Mouse (Mus musculus): ENCODE measurements at regions not wholly inside any gene's neighbourhood (a gene's known extent, or its start where the extent isn't known, plus 50 kb on each side); places are given as distances from the start of the nearest gene placed in this dataset.
A peak's percentile ranks its signal among the peaks of the same experiment; 100 is the strongest.

DNA sequence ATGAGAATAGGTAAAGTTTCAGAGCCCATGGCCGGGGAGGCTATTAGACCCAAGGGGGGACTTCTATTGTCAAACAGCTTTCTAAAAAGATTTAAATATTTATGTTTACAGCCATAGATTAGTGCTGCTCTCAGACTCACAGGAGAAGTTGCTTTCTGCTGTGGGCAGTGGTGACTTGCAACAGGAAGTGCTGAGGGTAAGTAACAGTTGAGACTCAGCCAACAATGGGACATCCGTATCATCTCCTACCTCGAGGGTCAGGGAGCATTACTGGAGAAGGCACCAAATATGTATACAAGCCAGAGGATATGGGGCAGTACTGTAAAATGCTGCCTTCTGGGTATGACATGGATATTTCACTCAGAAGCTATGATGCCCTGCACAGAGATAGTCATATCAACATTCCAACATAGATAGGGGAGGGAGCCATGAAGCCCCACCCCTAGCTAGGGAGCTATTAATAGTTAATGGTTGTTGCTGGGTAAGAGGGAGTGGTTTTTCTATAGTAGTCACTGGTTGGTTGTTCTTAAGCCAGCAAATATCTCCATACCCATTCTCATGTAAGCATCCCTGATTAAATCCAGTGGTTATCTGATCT is 92.5 kb upstream of the Hs6st1 start:
- no peak for ATAC-seq (ENCODE audit: low FRiP score)
- Histone ChIP-seq H3K9ac (ENCODE audit: low read length) (no peak overlapping the region), H3K27ac (ENCODE audit: low read depth, low read length) (no peak overlapping the region), H3K36me3 (ENCODE audit: control insufficient read depth, insufficient read depth, low read length) (no peaks in the 10 kb centered on the region), H3K9me3 (ENCODE audit: control insufficient read depth, low read length) (no peaks in the 10 kb centered on the region), H3K27me3 (ENCODE audit: control insufficient read depth, insufficient read depth, low read length) (no peaks in the 10 kb centered on the region), H3K4me2 (no peak overlapping the region), H3K4me3 (ENCODE audit: low read depth, low read length) (no peak overlapping the region), H3K4me1 (ENCODE audit: control insufficient read depth, insufficient read depth, low read length) (no peaks in the 10 kb centered on the region)
- DNase-seq (ENCODE audit: low spot score, missing footprints) = peak; percentile 76
- WGBS = 84% methylated on average over 3 of the region's 3 CpGs

DNA sequence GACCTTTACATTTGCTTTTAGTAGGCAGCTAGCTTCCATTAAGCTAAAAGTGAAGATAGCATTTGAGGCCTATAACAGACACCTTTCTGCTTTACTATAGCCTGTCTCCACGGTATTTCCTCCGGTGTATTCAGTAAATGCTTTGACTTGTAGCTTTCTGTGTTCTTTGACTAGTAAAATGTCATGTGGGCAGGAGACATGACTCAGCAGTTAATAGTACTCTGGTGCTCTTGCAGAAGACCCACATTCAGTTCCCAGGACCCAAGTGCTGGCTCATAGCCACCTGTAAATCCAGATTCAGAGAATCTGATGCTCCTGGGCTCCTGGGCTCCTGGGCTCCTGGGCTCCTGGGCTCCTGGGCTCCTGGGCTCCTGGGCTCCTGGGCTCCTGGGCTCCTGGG is 91.7 kb upstream of the Hs6st1 start:
- WGBS = 94% methylated on average over 2 of the region's 2 CpGs
- Histone ChIP-seq H3K9me3 (ENCODE audit: control insufficient read depth, low read length) (no peaks in the 10 kb centered on the region), H3K4me2 (no peak overlapping the region), H3K27me3 (ENCODE audit: control insufficient read depth, insufficient read depth, low read length) (no peaks in the 10 kb centered on the region), H3K36me3 (ENCODE audit: control insufficient read depth, insufficient read depth, low read length) (no peaks in the 10 kb centered on the region), H3K4me3 (ENCODE audit: low read depth, low read length) (no peak overlapping the region), H3K27ac (ENCODE audit: low read depth, low read length) (no peak overlapping the region), H3K4me1 (ENCODE audit: control insufficient read depth, insufficient read depth, low read length) (no peaks in the 10 kb centered on the region), H3K9ac (ENCODE audit: low read length) (no peak overlapping the region)
- DNase-seq (ENCODE audit: low spot score, missing footprints) (peak; percentile 41), ATAC-seq (ENCODE audit: low FRiP score) (no peak)

DNA sequence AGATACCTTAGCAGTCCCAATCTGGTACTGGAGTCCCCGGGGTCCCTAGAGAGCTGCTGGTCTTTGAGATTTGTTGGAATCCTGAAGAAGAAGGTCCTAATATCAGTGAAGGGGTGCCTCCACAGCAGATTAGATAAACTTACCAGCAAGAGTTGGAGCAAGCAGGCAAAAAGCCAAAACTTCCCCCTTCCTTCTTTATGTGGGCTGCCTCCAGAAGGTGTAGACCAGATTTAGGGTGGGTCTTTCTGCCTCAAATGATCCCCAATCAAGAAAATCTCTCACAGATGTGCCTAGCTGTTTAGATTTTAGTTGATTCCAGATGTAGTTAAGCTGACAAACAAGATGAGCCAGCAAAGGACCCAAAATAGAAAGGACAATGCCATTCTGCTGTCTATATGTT is 90.1 kb upstream of the Hs6st1 start:
- no peaks in the 10 kb centered on the region for H3K27me3 ChIP-seq (ENCODE audit: control insufficient read depth, insufficient read depth, low read length)
- H3K4me1 ChIP-seq (ENCODE audit: control insufficient read depth, insufficient read depth, low read length) = no peaks in the 10 kb centered on the region
- no peak overlapping the region for H3K4me2 ChIP-seq
- ATAC-seq (ENCODE audit: low FRiP score) (no peak), DNase-seq (ENCODE audit: low spot score, missing footprints) (peak; percentile 69)
- H3K36me3 ChIP-seq (ENCODE audit: control insufficient read depth, insufficient read depth, low read length) = no peaks in the 10 kb centered on the region
- 88% methylated on average over 1 of the region's 1 CpGs for WGBS
- no peak overlapping the region for H3K27ac ChIP-seq (ENCODE audit: low read depth, low read length)
- H3K9ac ChIP-seq (ENCODE audit: low read length) = no peak overlapping the region
- H3K4me3 ChIP-seq (ENCODE audit: low read depth, low read length) = no peak overlapping the region
- no peaks in the 10 kb centered on the region for H3K9me3 ChIP-seq (ENCODE audit: control insufficient read depth, low read length)

DNA sequence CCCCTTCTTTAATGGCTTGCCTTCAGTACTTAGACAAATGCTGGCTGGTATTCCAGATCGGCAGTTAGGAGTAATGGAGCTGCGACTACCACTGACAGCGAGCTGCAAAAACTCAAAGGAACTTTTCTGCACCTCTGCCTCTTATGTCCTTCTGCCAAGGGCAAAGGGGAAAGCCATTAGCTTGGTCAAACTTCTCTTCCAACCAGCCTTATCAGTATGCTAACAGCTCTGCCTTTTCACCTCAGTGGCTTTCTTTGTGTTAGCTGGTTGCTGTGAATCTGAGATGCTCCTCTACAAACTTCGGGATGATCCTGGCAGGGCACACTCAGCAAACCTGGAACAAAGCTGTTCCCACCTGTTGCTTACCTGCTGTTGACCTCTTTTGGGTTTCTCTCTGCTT is 89.4 kb upstream of the Hs6st1 start:
- 87% methylated on average over 4 of the region's 4 CpGs for WGBS

DNA sequence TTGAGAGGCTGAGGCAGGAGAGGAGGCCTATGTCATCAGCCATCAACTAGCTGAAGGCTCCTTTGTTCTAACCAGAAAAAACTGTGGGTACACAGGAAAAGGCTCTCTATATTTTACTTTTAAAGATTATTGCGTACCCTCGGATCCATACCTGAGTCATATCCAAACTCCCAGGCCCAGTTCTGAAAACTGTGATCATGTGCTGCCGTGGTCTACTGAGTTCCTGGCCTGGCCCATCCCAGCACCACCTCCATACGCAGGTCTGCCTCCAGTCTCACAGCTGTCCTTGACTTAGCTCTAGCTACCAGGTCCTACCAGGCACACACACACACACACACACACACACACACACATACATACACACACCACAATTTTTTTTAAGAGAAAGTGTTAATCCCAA is 87.0 kb upstream of the Hs6st1 start:
- DNase-seq (ENCODE audit: low spot score, missing footprints) = peak; percentile 0
- H3K4me2 ChIP-seq = no peak overlapping the region
- H3K36me3 ChIP-seq (ENCODE audit: control insufficient read depth, insufficient read depth, low read length) = no peaks in the 10 kb centered on the region
- no peaks in the 10 kb centered on the region for H3K9me3 ChIP-seq (ENCODE audit: control insufficient read depth, low read length)
- H3K4me1 ChIP-seq (ENCODE audit: control insufficient read depth, insufficient read depth, low read length) = no peaks in the 10 kb centered on the region
- ATAC-seq (ENCODE audit: low FRiP score) = no peak
- H3K27me3 ChIP-seq (ENCODE audit: control insufficient read depth, insufficient read depth, low read length) = no peaks in the 10 kb centered on the region
- 94% methylated on average over 4 of the region's 4 CpGs for WGBS
- no peak overlapping the region for H3K27ac ChIP-seq (ENCODE audit: low read depth, low read length)
- H3K9ac ChIP-seq (ENCODE audit: low read length) = no peak overlapping the region
- no peak overlapping the region for H3K4me3 ChIP-seq (ENCODE audit: low read depth, low read length)

More for the DNA sequence above, 89.4 kb upstream of the Hs6st1 start:
- no peak overlapping the region for H3K4me3 ChIP-seq (ENCODE audit: low read depth, low read length)
- no peaks in the 10 kb centered on the region for H3K9me3 ChIP-seq (ENCODE audit: control insufficient read depth, low read length)
- DNase-seq (ENCODE audit: low spot score, missing footprints) (peak; percentile 19), ATAC-seq (ENCODE audit: low FRiP score) (no peak)
- no peak overlapping the region for H3K27ac ChIP-seq (ENCODE audit: low read depth, low read length)
- H3K27me3 ChIP-seq (ENCODE audit: control insufficient read depth, insufficient read depth, low read length) = no peaks in the 10 kb centered on the region
- H3K4me1 ChIP-seq (ENCODE audit: control insufficient read depth, insufficient read depth, low read length) = no peaks in the 10 kb centered on the region
- H3K9ac ChIP-seq (ENCODE audit: low read length) = no peak overlapping the region
- H3K36me3 ChIP-seq (ENCODE audit: control insufficient read depth, insufficient read depth, low read length) = no peaks in the 10 kb centered on the region
- H3K4me2 ChIP-seq = no peak overlapping the region

DNA sequence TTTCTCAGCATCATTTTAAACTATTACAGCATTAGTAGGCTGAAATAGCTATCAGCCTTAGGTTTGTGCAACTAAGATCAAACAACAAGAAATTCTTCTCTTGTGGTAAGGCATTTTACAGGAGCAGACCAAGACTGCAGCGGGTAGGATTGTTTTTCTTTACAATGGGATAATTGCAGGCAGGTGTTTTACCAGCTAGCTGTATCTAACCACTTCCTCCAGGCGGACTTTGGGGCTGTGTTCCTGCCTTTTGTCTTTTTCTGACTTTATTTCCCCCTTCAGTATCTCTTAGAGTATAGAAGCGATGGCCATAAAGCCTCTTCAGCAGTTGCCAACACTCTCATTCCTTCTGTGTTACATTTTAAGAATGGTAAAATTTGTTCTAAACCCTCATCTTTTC is 84.8 kb upstream of the Hs6st1 start:
- DNase-seq (ENCODE audit: low spot score, missing footprints) = peak; percentile 45
- 84% methylated on average over 3 of the region's 3 CpGs for WGBS
- H3K4me1 ChIP-seq (ENCODE audit: control insufficient read depth, insufficient read depth, low read length) = no peaks in the 10 kb centered on the region

DNA sequence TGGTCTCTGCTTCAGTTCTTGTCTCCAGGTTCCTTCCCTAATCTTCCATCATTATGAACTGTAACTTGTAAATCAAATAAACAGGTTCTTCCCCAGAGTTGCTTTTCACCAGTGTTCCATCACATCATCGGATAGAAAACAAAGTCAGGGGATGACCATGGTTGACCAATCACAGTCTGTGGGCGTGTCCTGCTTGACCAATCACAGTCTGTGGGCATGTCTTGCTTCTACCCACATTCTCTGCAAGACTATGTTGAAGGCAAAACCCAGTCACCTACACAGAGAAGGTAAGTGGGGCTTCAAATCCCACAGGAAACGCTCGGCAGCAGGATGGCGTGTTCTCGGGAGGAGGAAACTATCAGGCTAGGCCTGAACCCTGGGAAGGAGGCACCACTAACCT is 82.9 kb upstream of the Hs6st1 start:
- H3K9me3 ChIP-seq (ENCODE audit: control insufficient read depth, low read length) = no peaks in the 10 kb centered on the region; the same call in 1 of the 2 replicates
- H3K4me1 ChIP-seq (ENCODE audit: control insufficient read depth, insufficient read depth, low read length) = no peaks in the 10 kb centered on the region
- WGBS = 91% methylated on average over 6 of the region's 6 CpGs
- no peak overlapping the region for H3K9ac ChIP-seq (ENCODE audit: low read length)
- DNase-seq (ENCODE audit: low spot score, missing footprints) (peak; percentile 23), ATAC-seq (ENCODE audit: low FRiP score) (no peak)
- H3K36me3 ChIP-seq (ENCODE audit: control insufficient read depth, insufficient read depth, low read length) = no peaks in the 10 kb centered on the region
- no peak overlapping the region for H3K4me3 ChIP-seq (ENCODE audit: low read depth, low read length)
- H3K4me2 ChIP-seq = no peak overlapping the region
- H3K27me3 ChIP-seq (ENCODE audit: control insufficient read depth, insufficient read depth, low read length) = no peaks in the 10 kb centered on the region
- no peak overlapping the region for H3K27ac ChIP-seq (ENCODE audit: low read depth, low read length)

More for the DNA sequence above, 84.8 kb upstream of the Hs6st1 start:
- no peak overlapping the region for H3K9ac ChIP-seq (ENCODE audit: low read length)
- ATAC-seq (ENCODE audit: low FRiP score) = no peak
- H3K27ac ChIP-seq (ENCODE audit: low read depth, low read length) = no peak overlapping the region
- H3K4me2 ChIP-seq = no peak overlapping the region
- H3K36me3 ChIP-seq (ENCODE audit: control insufficient read depth, insufficient read depth, low read length) = no peaks in the 10 kb centered on the region
- no peaks in the 10 kb centered on the region for H3K27me3 ChIP-seq (ENCODE audit: control insufficient read depth, insufficient read depth, low read length)
- no peak overlapping the region for H3K4me3 ChIP-seq (ENCODE audit: low read depth, low read length)
- H3K9me3 ChIP-seq (ENCODE audit: control insufficient read depth, low read length) = no peaks in the 10 kb centered on the region

DNA sequence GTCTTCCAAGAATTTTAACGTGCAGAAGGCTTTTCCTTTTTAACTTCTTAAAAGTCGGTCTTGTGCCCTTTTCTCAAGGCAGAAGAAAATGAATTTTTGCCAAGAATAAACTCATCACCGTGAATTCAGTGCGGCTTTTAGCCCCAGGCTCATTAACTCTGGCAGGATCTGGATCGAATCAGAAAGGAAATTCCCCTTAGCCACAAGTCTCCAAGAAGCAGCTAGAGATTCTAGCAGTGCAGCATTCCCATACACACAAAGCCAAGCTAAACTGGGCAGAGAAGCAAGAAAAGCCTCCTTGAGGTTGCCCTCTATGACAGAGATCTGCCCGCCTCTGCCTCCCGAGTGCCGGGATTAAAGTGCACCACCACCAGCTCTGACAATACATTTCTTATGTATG is 81.5 kb upstream of the Hs6st1 start:
- no peak overlapping the region for H3K27ac ChIP-seq (ENCODE audit: low read depth, low read length)
- 93% methylated on average over 8 of the region's 8 CpGs for WGBS

DNA sequence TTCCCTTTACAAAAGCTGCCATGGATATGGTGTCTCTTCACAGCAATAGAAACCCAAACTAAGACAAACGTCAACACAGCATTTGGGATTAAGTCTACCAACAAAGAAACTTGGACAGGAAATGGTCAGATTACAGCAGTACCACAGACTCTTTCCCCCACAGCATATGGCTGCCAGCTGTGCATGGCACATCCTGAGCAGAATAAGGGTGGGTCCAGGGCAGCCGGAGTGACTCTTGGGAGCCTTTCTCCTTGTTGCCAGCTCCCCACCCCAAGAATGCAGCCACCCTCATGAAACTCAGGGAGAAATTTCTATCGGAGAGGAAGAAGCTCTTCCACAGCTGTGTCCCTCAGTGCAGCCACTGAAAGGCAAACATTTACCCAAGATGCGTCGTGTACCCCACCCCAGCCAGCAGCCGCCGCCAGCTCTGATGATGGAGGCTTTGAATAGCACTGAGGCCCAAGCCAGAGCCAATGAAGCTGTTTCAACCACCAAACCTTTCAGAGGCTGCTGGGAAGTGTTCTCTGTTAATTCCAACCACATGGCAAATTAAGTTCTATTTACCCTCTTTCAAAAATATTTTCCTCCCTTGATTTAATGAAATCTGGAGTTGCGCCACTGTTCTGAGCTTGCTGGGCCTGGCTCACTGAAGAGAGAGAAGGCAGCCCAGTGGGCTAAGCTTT is 75.8 kb upstream of the Hs6st1 start:
- H3K27ac ChIP-seq (ENCODE audit: low read depth, low read length) = no peak overlapping the region
- ATAC-seq (ENCODE audit: low FRiP score) = no peak
- peak; percentile 59 for DNase-seq (ENCODE audit: low spot score, missing footprints)

More for the DNA sequence above, 81.5 kb upstream of the Hs6st1 start:
- Histone ChIP-seq H3K36me3 (ENCODE audit: control insufficient read depth, insufficient read depth, low read length) (no peaks in the 10 kb centered on the region), H3K4me2 (no peak overlapping the region), H3K4me1 (ENCODE audit: control insufficient read depth, insufficient read depth, low read length) (no peaks in the 10 kb centered on the region), H3K4me3 (ENCODE audit: low read depth, low read length) (no peak overlapping the region), H3K9me3 (ENCODE audit: control insufficient read depth, low read length) (no peaks in the 10 kb centered on the region; the same call in 1 of the 2 replicates), H3K9ac (ENCODE audit: low read length) (no peak overlapping the region), H3K27me3 (ENCODE audit: control insufficient read depth, insufficient read depth, low read length) (no peaks in the 10 kb centered on the region)
- DNase-seq (ENCODE audit: low spot score, missing footprints) = peak; percentile 65
- no peak for ATAC-seq (ENCODE audit: low FRiP score)

More for the DNA sequence above, 75.8 kb upstream of the Hs6st1 start:
- no peaks in the 10 kb centered on the region for H3K27me3 ChIP-seq (ENCODE audit: control insufficient read depth, insufficient read depth, low read length)
- no peaks in the 10 kb centered on the region for H3K36me3 ChIP-seq (ENCODE audit: control insufficient read depth, insufficient read depth, low read length)
- H3K4me3 ChIP-seq (ENCODE audit: low read depth, low read length) = no peak overlapping the region
- H3K9ac ChIP-seq (ENCODE audit: low read length) = no peak overlapping the region
- H3K9me3 ChIP-seq (ENCODE audit: control insufficient read depth, low read length) = no peaks in the 10 kb centered on the region; the same call in 1 of the 2 replicates
- 86% methylated on average over 8 of the region's 8 CpGs for WGBS
- H3K4me1 ChIP-seq (ENCODE audit: control insufficient read depth, insufficient read depth, low read length) = no peaks in the 10 kb centered on the region
- no peak overlapping the region for H3K4me2 ChIP-seq
